Mouse (Mus musculus): ENCODE measurements around the gene Arhgap25. TPM values are rescaled to one million over a fixed set of nuclear protein-coding genes. Genes with fewer than 3 reads are reported as not detected.
A peak's percentile ranks its signal among the peaks of the same experiment; 100 is the strongest.
"Not testable (repeated sequence)": the region's sequence is repeated elsewhere in the genome, so short reads cannot be mapped to it uniquely, and the experiment has no call there.

The Arhgap25 gene
- polyA plus RNA-seq, 1 experiment from 2014 or later: 2.1 TPM

GRCm38 (mm10) chr6:87479291-87479999 lies 53.6 kb downstream of the Arhgap25 start:
- 32% methylated on average over 5 of the region's 5 CpGs for WGBS
- no peaks in the 10 kb centered on the region for H3K27me3 ChIP-seq (replicated peaks)
- H3K4me2 ChIP-seq: no peak overlapping the region

GRCm38 (mm10) chr6:87478847-87479246 lies 54.2 kb downstream of the Arhgap25 start:
- Histone ChIP-seq H3K4me1 (replicated peaks) (peaks cover 8% of the 10 kb centered on the region), H3K4me3 (no peak overlapping the region), H3K36me3 (no peaks in the 10 kb centered on the region), H3K27me3 (replicated peaks) (no peaks in the 10 kb centered on the region), H3K9ac (no peak overlapping the region), H3K4me2 (no peak overlapping the region), H3K27ac (ENCODE audit: poor library complexity, severe bottlenecking) (no peak overlapping the region), H3K9me3 (replicated peaks) (no peaks in the 10 kb centered on the region; the same call in 1 of the 2 replicates)
- no peak for ATAC-seq (ENCODE audit: insufficient number of reproducible peaks, low FRiP score)
- 47% methylated on average over 4 of the region's 4 CpGs for whole genome bisulfite sequencing

More at GRCm38 (mm10) chr6:87479291-87479999, 53.6 kb downstream of the Arhgap25 start:
- Histone ChIP-seq H3K9me3 (replicated peaks) (no peaks in the 10 kb centered on the region; the same call in 1 of the 2 replicates), H3K36me3 (no peaks in the 10 kb centered on the region), H3K4me3 (no peak overlapping the region), H3K27ac (ENCODE audit: poor library complexity, severe bottlenecking) (no peak overlapping the region), H3K4me1 (replicated peaks) (peaks cover 8% of the 10 kb centered on the region), H3K9ac (no peak overlapping the region)
- ATAC-seq (ENCODE audit: insufficient number of reproducible peaks, low FRiP score): no peak

GRCm38 (mm10) chr6:87475223-87475622 lies 57.8 kb downstream of the Arhgap25 start:
- peaks cover 8% of the 10 kb centered on the region for H3K4me1 ChIP-seq (replicated peaks)
- H3K4me3 ChIP-seq: no peak overlapping the region
- no peak overlapping the region for H3K9ac ChIP-seq
- no peak overlapping the region for H3K27ac ChIP-seq (ENCODE audit: poor library complexity, severe bottlenecking)
- WGBS: 81% methylated on average over 5 of the region's 5 CpGs
- H3K4me2 ChIP-seq: no peak overlapping the region
- H3K36me3 ChIP-seq: no peaks in the 10 kb centered on the region
- ATAC-seq (ENCODE audit: insufficient number of reproducible peaks, low FRiP score): no peak
- H3K27me3 ChIP-seq (replicated peaks): no peaks in the 10 kb centered on the region
- no peaks in the 10 kb centered on the region for H3K9me3 ChIP-seq (replicated peaks)

- not testable (repeated sequence) for H3K27ac ChIP-seq (ENCODE audit: poor library complexity, severe bottlenecking); ATAC-seq (ENCODE audit: insufficient number of reproducible peaks, low FRiP score); H3K9ac ChIP-seq; H3K4me1 ChIP-seq (replicated peaks); H3K4me3 ChIP-seq; H3K9me3 ChIP-seq (replicated peaks); H3K4me2 ChIP-seq; H3K27me3 ChIP-seq (replicated peaks); H3K36me3 ChIP-seq
- WGBS: 93% methylated on average over 12 of the region's 12 CpGs
Observed at GRCm38 (mm10) chr6:87470098-87470497, 63.0 kb downstream of the Arhgap25 start.

- no peak overlapping the region for H3K4me2 ChIP-seq
- H3K4me3 ChIP-seq: no peak overlapping the region
- no peak overlapping the region for H3K9ac ChIP-seq
- H3K27ac ChIP-seq (ENCODE audit: poor library complexity, severe bottlenecking): no peak overlapping the region
- WGBS: 59% methylated on average over 10 of the region's 10 CpGs
- H3K9me3 ChIP-seq (replicated peaks): no peaks in the 10 kb centered on the region
- no peaks in the 10 kb centered on the region for H3K36me3 ChIP-seq
- H3K27me3 ChIP-seq (replicated peaks): peaks cover 15% of the 10 kb centered on the region; the same call in 1 of the 2 replicates
- ATAC-seq (ENCODE audit: insufficient number of reproducible peaks, low FRiP score): no peak
- H3K4me1 ChIP-seq (replicated peaks): no peaks in the 10 kb centered on the region
Observed at GRCm38 (mm10) chr6:87468372-87468771, 64.7 kb downstream of the Arhgap25 start.

GRCm38 (mm10) chr6:87467373-87467772 lies 65.7 kb downstream of the Arhgap25 start:
- no peak overlapping the region for H3K27ac ChIP-seq (ENCODE audit: poor library complexity, severe bottlenecking)
- no peak overlapping the region for H3K9ac ChIP-seq
- WGBS: 86% methylated on average over 1 of the region's 1 CpGs
- H3K4me1 ChIP-seq (replicated peaks): no peaks in the 10 kb centered on the region
- no peaks in the 10 kb centered on the region for H3K9me3 ChIP-seq (replicated peaks)
- no peaks in the 10 kb centered on the region for H3K36me3 ChIP-seq
- H3K4me2 ChIP-seq: no peak overlapping the region
- no peak overlapping the region for H3K4me3 ChIP-seq
- no peak for ATAC-seq (ENCODE audit: insufficient number of reproducible peaks, low FRiP score)
- H3K27me3 ChIP-seq (replicated peaks): peaks cover 15% of the 10 kb centered on the region; the same call in 1 of the 2 replicates

GRCm38 (mm10) chr6:87466221-87466620 lies 66.8 kb downstream of the Arhgap25 start:
- H3K27me3 ChIP-seq (replicated peaks): peaks cover 15% of the 10 kb centered on the region; the same call in 1 of the 2 replicates
- 19% methylated on average over 12 of the region's 12 CpGs for WGBS
- H3K9ac ChIP-seq: no peak overlapping the region
- no peak overlapping the region for H3K27ac ChIP-seq (ENCODE audit: poor library complexity, severe bottlenecking)
- H3K4me1 ChIP-seq (replicated peaks): no peaks in the 10 kb centered on the region
- no peaks in the 10 kb centered on the region for H3K36me3 ChIP-seq
- no peak overlapping the region for H3K4me3 ChIP-seq
- no peaks in the 10 kb centered on the region for H3K9me3 ChIP-seq (replicated peaks)
- no peak for ATAC-seq (ENCODE audit: insufficient number of reproducible peaks, low FRiP score)
- peak overlapping the region; percentile 51 for H3K4me2 ChIP-seq

- Histone ChIP-seq H3K9ac (no peak overlapping the region), H3K4me2 (no peak overlapping the region), H3K4me3 (no peak overlapping the region), H3K4me1 (replicated peaks) (peaks cover 10% of the 10 kb centered on the region; the same call in 1 of the 2 replicates), H3K36me3 (no peaks in the 10 kb centered on the region), H3K9me3 (replicated peaks) (no peaks in the 10 kb centered on the region), H3K27me3 (replicated peaks) (peaks cover 50% of the 10 kb centered on the region), H3K27ac (ENCODE audit: poor library complexity, severe bottlenecking) (no peak overlapping the region)
- peak; percentile 66; the same call in 1 of the 2 replicates for ATAC-seq (ENCODE audit: insufficient number of reproducible peaks, low FRiP score)
- WGBS: 38% methylated on average over 6 of the region's 6 CpGs
Observed at GRCm38 (mm10) chr6:87455507-87455906, 77.6 kb downstream of the Arhgap25 start.

- H3K4me3 ChIP-seq: no peak overlapping the region
- 59% methylated on average over 3 of the region's 3 CpGs for WGBS
- no peaks in the 10 kb centered on the region for H3K9me3 ChIP-seq (replicated peaks)
- no peak overlapping the region for H3K27ac ChIP-seq (ENCODE audit: poor library complexity, severe bottlenecking)
- H3K4me1 ChIP-seq (replicated peaks): peaks cover 32% of the 10 kb centered on the region
- no peak overlapping the region for H3K4me2 ChIP-seq
- no peaks in the 10 kb centered on the region for H3K36me3 ChIP-seq
- no peak for ATAC-seq (ENCODE audit: insufficient number of reproducible peaks, low FRiP score)
- H3K9ac ChIP-seq: no peak overlapping the region
- peaks cover 57% of the 10 kb centered on the region for H3K27me3 ChIP-seq (replicated peaks)
Observed at GRCm38 (mm10) chr6:87451771-87452170, 81.3 kb downstream of the Arhgap25 start.

GRCm38 (mm10) chr6:87451016-87451415 lies 82.0 kb downstream of the Arhgap25 start:
- no peak for ATAC-seq (ENCODE audit: insufficient number of reproducible peaks, low FRiP score)
- Histone ChIP-seq H3K9me3 (replicated peaks) (no peaks in the 10 kb centered on the region), H3K36me3 (no peaks in the 10 kb centered on the region), H3K9ac (no peak overlapping the region), H3K27me3 (replicated peaks) (peaks cover 55% of the 10 kb centered on the region), H3K4me3 (no peak overlapping the region), H3K4me1 (replicated peaks) (peaks cover 30% of the 10 kb centered on the region), H3K4me2 (no peak overlapping the region), H3K27ac (ENCODE audit: poor library complexity, severe bottlenecking) (no peak overlapping the region)
- WGBS: 59% methylated on average over 3 of the region's 3 CpGs

- Histone ChIP-seq H3K9me3 (replicated peaks) (no peaks in the 10 kb centered on the region), H3K4me2 (no peak overlapping the region), H3K4me3 (no peak overlapping the region), H3K36me3 (no peaks in the 10 kb centered on the region), H3K27me3 (replicated peaks) (peaks cover 49% of the 10 kb centered on the region), H3K4me1 (replicated peaks) (peaks cover 24% of the 10 kb centered on the region), H3K9ac (no peak overlapping the region), H3K27ac (ENCODE audit: poor library complexity, severe bottlenecking) (peak overlapping the region; percentile 49; the same call in 1 of the 2 replicates)
- ATAC-seq (ENCODE audit: insufficient number of reproducible peaks, low FRiP score): 0 out of 2 replicates have a peak, but pooled peaks have one; percentile 48
- WGBS: 40% methylated on average over 3 of the region's 3 CpGs
Observed at GRCm38 (mm10) chr6:87449534-87449933, 83.5 kb downstream of the Arhgap25 start.

Measured in heart, embryonic 12.5 days (tissue).